Mouse (Mus musculus) hindbrain, embryonic 15.5 days (tissue): ENCODE results near the gene Uts2b. TPM values are rescaled to one million over a fixed set of nuclear protein-coding genes. Genes with fewer than 3 reads are reported as not detected.
A peak's percentile ranks its signal among the peaks of the same experiment; 100 is the strongest.

Experiments
- ATAC-seq: fragments of 200-750 bp; cut with Nextera tagmentation; 2 replicates; pipeline ENCODE4 v1.8.0; 2017; ENCODE audit warnings: low read depth, moderate number of reproducible peaks, moderate TSS enrichment; ENCODE audit not compliant: low FRiP score
- H3K27ac ChIP-seq: fragments of 300-500 bp; sonication (generic); replicated peaks from 2 replicates; pipeline ENCODE4 v1.5.1; 2015; ENCODE audit warnings: mild to moderate bottlenecking, inconsistent platforms
- H3K27me3 ChIP-seq: fragments of 300-500 bp; sonication (generic); 2 replicates; pipeline ENCODE4 v1.6.1; 2015; ENCODE audit warnings: control low read depth, inconsistent platforms
- H3K36me3 ChIP-seq: fragments of 300-500 bp; sonication (generic); 2 replicates; pipeline ENCODE4 v1.6.1; 2015; ENCODE audit warnings: control low read depth, inconsistent platforms
- H3K4me1 ChIP-seq: fragments of 300-500 bp; sonication (generic); replicated peaks from 2 replicates; pipeline ENCODE4 v1.6.1; 2015; ENCODE audit warnings: control low read depth, inconsistent platforms
- H3K4me2 ChIP-seq: fragments of 300-500 bp; sonication (generic); 2 replicates; pipeline ENCODE4 v1.6.1; 2015; ENCODE audit warnings: moderate library complexity, mild to moderate bottlenecking, inconsistent platforms
- H3K4me3 ChIP-seq: fragments of 300-500 bp; sonication (generic); 2 replicates; pipeline ENCODE4 v1.5.1; 2015; ENCODE audit warnings: mild to moderate bottlenecking, inconsistent platforms
- H3K9ac ChIP-seq: fragments of 300-500 bp; sonication (generic); 2 replicates; pipeline ENCODE4 v1.6.1; 2015; ENCODE audit warnings: inconsistent platforms
- H3K9me3 ChIP-seq: fragments of 300-500 bp; sonication (generic); 2 replicates; pipeline ENCODE4 v1.6.1; 2016; ENCODE audit warnings: control low read depth, inconsistent platforms
- WGBS: fragments of 180-500 bp; shearing (Covaris S2); methylation state at CpG from one replicate; pipeline ENCODE4 v1.1.7; 2015; 5-methylcytosine and 5-hydroxymethylcytosine counted together
- polyA plus RNA-seq: library from polyadenylated mRNA; unstranded; fragments of >200 nt; fragmentation: Nextera tagmentation; extraction: Ambion mirVana; gene quantifications from 2 replicates; pipeline ENCODE4 v1.2.1, GENCODE M21; 2015

Uts2b gene
- 5.8 and 8.6 TPM in 2 replicates for polyA plus RNA-seq

DNA sequence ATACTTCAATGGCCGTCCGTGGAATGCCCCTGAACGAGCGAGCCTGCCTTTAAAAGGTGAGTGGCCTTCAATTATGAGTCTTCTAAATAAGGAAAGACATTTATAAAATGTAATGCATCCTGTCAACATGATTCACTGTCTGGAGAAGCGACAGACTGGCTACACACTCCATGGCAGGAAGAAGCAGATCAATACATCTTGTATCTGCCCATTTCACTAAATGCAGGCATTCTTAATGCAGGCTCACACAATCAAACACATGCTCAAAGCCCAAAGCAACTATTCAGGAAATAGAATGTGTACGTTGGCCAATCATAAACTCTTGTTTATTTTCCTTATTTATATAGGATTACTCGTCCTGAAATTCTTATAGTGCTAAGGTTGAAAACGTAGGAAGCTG, at the start of gene Uts2b:
Gene Uts2b, minus strand, starts transcription at position 49 of the 400 bp plus-strand sequence.
- Histone ChIP-seq H3K27ac (no peak within 1 kb of the TSS), H3K4me2 (no peak within 1 kb of the TSS), H3K9me3 (no peaks in the 10 kb centered on the region), H3K4me1 (no peaks in the 10 kb centered on the region), H3K36me3 (no peaks in the 10 kb centered on the region), H3K9ac (no peak within 1 kb of the TSS), H3K4me3 (no peak within 1 kb of the TSS), H3K27me3 (no peaks in the 10 kb centered on the region)
- ATAC-seq, result no peak
- WGBS, result 64% methylated on average over 8 of the region's 8 CpGs

DNA sequence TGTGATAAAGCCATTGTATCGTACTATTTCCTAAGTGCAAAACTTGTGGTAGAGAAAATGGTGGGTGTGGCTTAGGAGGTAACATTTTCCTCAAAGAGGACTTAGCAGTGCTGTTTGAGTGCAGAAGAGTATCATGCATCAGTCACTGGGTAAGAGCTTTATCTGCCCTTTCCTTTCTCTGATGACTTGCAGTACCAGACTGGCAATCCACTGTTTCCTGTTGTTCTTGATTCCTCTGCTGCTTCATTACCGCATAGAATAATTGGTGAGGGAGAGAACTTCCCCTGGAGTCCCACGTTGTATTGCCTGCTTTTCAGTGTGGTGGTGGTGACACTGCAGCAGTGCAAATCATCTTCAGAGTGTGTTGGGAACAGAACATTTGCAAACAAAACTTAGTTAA, 47.6 kb upstream of the Uts2b start:
- Histone ChIP-seq H3K4me2 (no peak overlapping the region), H3K9ac (no peak overlapping the region), H3K4me3 (no peak overlapping the region), H3K27ac (no peak overlapping the region), H3K9me3 (0 out of 2 replicates have a peak, but pooled peaks cover 4% of the 10 kb centered on the region), H3K36me3 (peaks cover 72% of the 10 kb centered on the region), H3K4me1 (no peaks in the 10 kb centered on the region), H3K27me3 (no peaks in the 10 kb centered on the region)
- no peak for ATAC-seq
- WGBS, result 94% methylated on average over 3 of the region's 3 CpGs

DNA sequence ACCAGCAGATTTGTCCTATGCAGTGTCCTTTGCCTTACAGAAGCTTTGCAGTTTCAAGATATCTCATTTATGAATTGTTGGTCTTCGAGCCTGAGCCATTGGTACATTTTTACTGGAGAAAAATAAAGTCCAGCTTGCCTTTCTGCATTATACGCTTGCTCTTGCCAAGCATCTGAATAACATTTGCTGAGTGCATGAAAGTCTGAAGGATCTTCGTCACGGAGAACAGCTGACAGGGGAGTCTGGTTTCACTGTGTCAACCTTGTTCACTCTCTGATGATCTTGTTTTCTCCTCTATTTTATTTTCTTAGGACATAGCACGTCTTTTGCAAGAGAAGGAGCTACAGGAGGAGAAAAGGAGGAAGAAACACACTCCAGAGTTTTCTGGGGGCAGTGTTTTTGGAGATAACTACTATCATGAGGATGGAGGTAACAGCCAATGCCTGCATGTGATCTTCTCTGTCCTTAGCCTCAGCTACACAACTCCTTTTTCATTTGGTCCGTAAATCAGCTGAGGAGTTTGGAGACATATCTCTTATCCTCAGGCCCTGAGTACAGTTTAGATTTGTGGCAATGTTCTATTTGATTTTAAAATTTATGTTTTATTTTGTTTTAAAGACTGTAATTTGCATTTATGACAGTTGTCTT, 47.0 kb upstream of the Uts2b start:
- Histone ChIP-seq H3K4me1 (no peaks in the 10 kb centered on the region), H3K9ac (no peak overlapping the region), H3K36me3 (peaks cover 66% of the 10 kb centered on the region), H3K27ac (no peak overlapping the region), H3K9me3 (0 out of 2 replicates have a peak, but pooled peaks cover 2% of the 10 kb centered on the region), H3K27me3 (no peaks in the 10 kb centered on the region), H3K4me2 (no peak overlapping the region), H3K4me3 (no peak overlapping the region)
- 93% methylated on average over 6 of the region's 6 CpGs for WGBS
- ATAC-seq, result no peak

DNA sequence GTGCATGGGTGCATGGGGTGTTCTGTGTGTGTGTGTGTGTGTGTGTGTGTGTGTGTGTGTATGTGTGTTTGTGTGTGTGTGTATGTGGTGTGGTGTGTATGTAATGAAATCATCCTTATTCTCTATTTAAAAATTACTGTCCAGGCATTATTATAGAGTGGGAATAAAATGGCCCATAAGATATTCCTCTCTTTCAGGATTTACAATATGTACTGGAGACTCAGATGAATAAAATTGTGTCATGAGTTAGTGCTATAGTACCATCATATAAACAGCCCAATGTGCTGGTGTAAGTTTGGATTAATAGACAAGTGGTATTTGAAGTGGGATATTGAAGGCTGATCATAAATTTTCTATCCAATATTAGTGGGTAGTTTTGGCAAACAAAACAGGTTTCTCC, 34.1 kb upstream of the Uts2b start:
- H3K9me3 ChIP-seq, result no peaks in the 10 kb centered on the region
- H3K4me3 ChIP-seq, result no peak overlapping the region
- H3K4me1 ChIP-seq, result no peaks in the 10 kb centered on the region
- no peak for ATAC-seq
- H3K27me3 ChIP-seq, result no peaks in the 10 kb centered on the region
- no peak overlapping the region for H3K9ac ChIP-seq
- no peak overlapping the region for H3K27ac ChIP-seq
- no peak overlapping the region for H3K4me2 ChIP-seq
- H3K36me3 ChIP-seq, result peaks cover 20% of the 10 kb centered on the region

DNA sequence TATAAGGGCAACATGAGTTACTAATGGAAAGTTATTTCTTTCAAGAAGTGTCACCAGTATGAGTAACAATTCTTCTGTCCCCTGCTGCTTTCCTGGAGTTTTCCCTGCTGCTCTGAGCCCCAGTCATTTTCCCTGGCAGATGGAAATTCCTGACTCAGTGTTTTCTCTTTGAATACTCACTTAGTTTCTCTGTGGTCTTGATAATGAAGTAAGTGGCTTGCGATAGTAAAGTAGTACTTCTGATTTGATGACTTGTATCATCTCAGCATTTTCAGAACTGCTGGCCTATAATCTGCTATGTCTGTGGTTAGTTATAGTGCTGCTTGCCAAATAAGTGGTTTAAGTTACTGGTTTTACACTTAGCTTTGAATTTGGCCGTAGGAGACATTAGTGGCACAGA, 31.5 kb upstream of the Uts2b start:
- no peak for ATAC-seq
- Histone ChIP-seq H3K4me3 (no peak overlapping the region), H3K27me3 (no peaks in the 10 kb centered on the region), H3K4me2 (no peak overlapping the region), H3K27ac (no peak overlapping the region), H3K36me3 (peaks cover 10% of the 10 kb centered on the region; the same call in 1 of the 2 replicates), H3K9ac (no peak overlapping the region), H3K9me3 (no peaks in the 10 kb centered on the region), H3K4me1 (no peaks in the 10 kb centered on the region)
- 88% methylated on average over 2 of the region's 2 CpGs for WGBS

DNA sequence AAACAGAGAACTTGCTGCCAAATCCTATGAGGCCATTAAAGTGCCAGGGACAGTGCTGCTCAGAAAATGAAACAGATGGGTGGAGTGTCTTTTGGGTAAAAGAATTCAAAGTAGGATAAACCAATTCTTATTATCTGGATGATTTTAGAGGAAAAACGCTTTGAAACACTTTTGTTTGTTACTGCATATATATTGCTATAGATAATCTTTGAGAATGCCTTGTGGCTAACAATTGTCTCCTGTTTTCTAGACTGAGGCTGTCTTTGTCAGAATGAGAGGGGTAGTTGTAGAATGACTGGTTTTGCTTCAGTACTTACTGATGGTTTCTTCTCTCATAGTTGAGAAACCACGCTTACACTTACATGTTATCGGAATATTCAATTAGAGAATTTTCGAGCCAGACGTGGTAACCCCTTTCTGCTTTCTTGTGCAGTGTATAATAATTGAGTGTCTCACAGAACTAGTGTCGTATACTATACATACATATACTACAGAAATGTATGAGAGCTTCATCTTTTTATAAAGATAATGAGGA, 29.7 kb upstream of the Uts2b start:
- Histone ChIP-seq H3K36me3 (no peaks in the 10 kb centered on the region), H3K4me2 (no peak overlapping the region), H3K9ac (no peak overlapping the region), H3K27ac (no peak overlapping the region), H3K27me3 (no peaks in the 10 kb centered on the region), H3K9me3 (no peaks in the 10 kb centered on the region), H3K4me3 (no peak overlapping the region), H3K4me1 (no peaks in the 10 kb centered on the region)
- 88% methylated on average over 6 of the region's 6 CpGs for WGBS
- ATAC-seq, result no peak

DNA sequence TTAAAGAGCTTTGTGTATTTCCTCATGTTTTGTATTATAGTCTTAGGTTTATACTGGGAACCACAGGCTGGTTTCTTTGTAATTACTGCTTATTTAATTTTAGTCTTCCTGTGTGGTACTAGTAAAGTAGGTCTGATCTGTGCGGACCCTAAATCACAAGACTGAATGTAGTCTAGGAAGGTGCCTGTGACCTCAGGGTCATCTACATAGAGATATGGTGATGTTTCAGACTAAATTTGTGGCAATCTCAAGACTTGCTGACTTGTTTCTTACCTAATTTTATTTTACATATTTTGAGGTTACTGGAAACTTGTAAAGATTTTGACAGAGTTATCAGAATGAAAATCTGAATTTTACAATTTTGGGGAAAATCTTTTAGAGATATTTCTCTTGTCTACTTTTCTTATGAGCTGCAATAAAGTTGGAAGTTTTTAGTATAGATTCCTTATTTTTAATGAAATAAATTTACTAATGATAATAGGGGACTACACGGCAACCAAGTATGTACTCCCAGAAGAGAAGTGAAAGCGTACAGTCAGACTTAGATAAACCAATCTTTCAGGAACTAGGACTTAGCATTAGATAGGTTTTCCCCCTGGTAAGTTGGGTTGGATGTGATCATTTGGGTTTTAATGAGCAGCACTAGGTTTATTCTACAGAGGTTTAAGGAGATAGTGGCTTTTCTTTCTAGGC, 29.1 kb upstream of the Uts2b start:
- H3K9ac ChIP-seq, result no peak overlapping the region
- H3K36me3 ChIP-seq, result no peaks in the 10 kb centered on the region
- no peak overlapping the region for H3K27ac ChIP-seq
- H3K9me3 ChIP-seq, result no peaks in the 10 kb centered on the region
- no peak for ATAC-seq
- WGBS, result 95% methylated on average over 3 of the region's 3 CpGs
- H3K4me3 ChIP-seq, result no peak overlapping the region
- no peaks in the 10 kb centered on the region for H3K27me3 ChIP-seq
- no peak overlapping the region for H3K4me2 ChIP-seq
- H3K4me1 ChIP-seq, result no peaks in the 10 kb centered on the region

DNA sequence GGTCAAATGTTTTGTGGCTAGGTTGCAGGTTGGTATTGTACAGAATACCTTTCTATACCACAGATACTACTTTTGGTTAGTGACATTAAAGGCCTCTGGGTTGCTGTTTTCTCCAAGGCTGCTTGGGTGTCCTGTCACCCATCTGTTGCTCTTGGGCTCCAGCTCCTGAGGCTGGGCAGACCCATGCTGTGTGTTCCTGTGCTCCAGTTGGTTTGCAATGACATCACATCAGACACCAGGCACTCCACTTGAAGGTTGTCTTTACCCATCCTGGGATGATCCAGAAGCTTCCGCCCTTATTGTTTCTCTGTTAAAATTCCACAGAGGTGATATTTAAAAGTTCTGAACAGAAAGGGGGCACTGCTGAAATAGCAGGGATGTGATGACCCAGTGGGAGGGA, 26.9 kb upstream of the Uts2b start:
- Histone ChIP-seq H3K36me3 (no peaks in the 10 kb centered on the region), H3K9ac (no peak overlapping the region), H3K9me3 (no peaks in the 10 kb centered on the region), H3K27me3 (no peaks in the 10 kb centered on the region), H3K4me2 (no peak overlapping the region), H3K4me1 (peaks cover 12% of the 10 kb centered on the region), H3K4me3 (no peak overlapping the region), H3K27ac (no peak overlapping the region)
- no peak for ATAC-seq
- 100% methylated on average over 1 of the region's 1 CpGs for WGBS

- H3K36me3 ChIP-seq, result no peaks in the 10 kb centered on the region
- WGBS, result 95% methylated on average over 4 of the region's 4 CpGs
- H3K27ac ChIP-seq, result no peak overlapping the region
- H3K9ac ChIP-seq, result no peak overlapping the region
- H3K4me3 ChIP-seq, result no peak overlapping the region
- H3K9me3 ChIP-seq, result no peaks in the 10 kb centered on the region
- no peak overlapping the region for H3K4me2 ChIP-seq
- no peak for ATAC-seq
- no peaks in the 10 kb centered on the region for H3K27me3 ChIP-seq
- peaks cover 25% of the 10 kb centered on the region for H3K4me1 ChIP-seq
These were observed 25.4 kb upstream of the Uts2b start for GRCm38 (mm10) chr16:27395251-27396037.

- H3K9ac ChIP-seq, result no peak overlapping the region
- no peak overlapping the region for H3K4me2 ChIP-seq
- no peaks in the 10 kb centered on the region for H3K36me3 ChIP-seq
- ATAC-seq, result no peak
- WGBS, result 85% methylated on average over 2 of the region's 2 CpGs
- no peak overlapping the region for H3K4me3 ChIP-seq
- no peaks in the 10 kb centered on the region for H3K27me3 ChIP-seq
- no peak overlapping the region for H3K27ac ChIP-seq
- no peaks in the 10 kb centered on the region for H3K9me3 ChIP-seq
- H3K4me1 ChIP-seq, result peaks cover 40% of the 10 kb centered on the region
These were observed 21.8 kb upstream of the Uts2b start for GRCm38 (mm10) chr16:27391845-27392244.

DNA sequence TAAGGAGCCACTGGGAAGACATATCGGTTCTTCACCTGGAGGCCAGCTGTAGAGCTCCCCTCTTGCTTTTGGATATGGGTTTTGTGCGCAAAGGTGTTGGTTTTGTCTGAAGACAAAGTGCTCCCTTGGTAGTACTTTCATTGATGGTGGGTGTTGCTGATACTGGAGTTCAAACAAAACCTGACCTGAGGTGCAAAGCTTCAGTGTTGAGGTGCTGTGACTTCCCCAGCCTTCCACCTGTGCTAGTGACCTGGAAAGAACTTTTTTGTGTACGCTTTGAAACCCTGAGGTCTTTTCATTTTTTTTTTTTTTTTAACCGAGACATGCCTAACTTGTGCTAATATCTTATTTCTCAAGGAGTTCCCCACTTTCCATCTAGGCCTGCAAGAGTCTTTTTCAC, 20.3 kb upstream of the Uts2b start:
- WGBS, result 87% methylated on average over 4 of the region's 4 CpGs
- H3K9ac ChIP-seq, result no peak overlapping the region
- no peaks in the 10 kb centered on the region for H3K27me3 ChIP-seq
- peaks cover 40% of the 10 kb centered on the region for H3K4me1 ChIP-seq
- no peaks in the 10 kb centered on the region for H3K9me3 ChIP-seq
- no peak for ATAC-seq
- peak overlapping the region; percentile 75 for H3K4me2 ChIP-seq
- peak overlapping the region; percentile 98 for H3K4me3 ChIP-seq
- no peak overlapping the region; the same call in 1 of the 2 replicates for H3K27ac ChIP-seq
- no peaks in the 10 kb centered on the region for H3K36me3 ChIP-seq
